Mouse (Mus musculus) ovary, adult 18-20 months (tissue): ENCODE results near the gene Dlg2.
A peak's percentile ranks its signal among the peaks of the same experiment; 100 is the strongest.

Experiments used
- DNase-seq: peaks from one replicate; pipeline ENCODE4 v3.0.0; 2022; ENCODE audit warnings: low spot score, mixed read lengths

Gene Dlg2

DNA sequence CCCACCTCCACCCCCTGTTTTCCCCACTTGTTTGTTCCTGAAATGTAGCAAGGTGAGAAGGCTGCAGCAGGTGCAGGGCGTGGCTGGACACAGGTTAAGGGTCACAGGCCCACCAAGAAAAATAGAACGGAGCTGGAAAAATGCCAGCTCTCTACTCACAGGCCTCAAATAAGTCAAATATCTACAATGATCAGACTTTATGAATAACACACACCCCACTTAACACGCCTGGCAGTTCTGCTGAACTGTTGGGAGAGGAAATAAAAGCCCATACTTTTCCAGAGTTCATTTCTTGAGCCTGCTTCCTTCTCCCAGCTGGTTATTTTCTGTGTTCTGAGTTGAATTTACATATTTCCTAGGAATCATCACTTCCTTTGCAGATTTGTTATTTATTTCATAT, 967.4 kb downstream of the Dlg2 start:
- no peak for DNase-seq

DNA sequence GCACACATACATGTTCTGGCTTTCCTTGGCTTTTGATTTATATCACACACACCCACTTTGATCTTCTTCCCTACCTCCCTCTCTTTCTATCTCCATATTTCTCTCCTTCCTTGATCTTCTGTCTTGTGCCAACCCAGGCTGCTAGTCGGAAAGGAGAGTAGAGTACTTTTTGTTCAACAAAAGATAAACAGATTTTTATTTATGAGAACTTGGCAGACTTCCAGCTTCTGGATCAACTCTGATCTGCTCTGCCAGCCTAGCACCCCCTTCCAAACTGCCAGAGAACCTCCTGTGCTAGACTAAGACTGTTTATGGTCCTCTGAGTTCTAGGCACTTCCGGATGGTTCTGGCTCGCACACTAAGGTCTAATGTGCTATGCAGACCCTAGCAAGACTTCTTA, 968.3 kb downstream of the Dlg2 start:
- no peak for DNase-seq

DNA sequence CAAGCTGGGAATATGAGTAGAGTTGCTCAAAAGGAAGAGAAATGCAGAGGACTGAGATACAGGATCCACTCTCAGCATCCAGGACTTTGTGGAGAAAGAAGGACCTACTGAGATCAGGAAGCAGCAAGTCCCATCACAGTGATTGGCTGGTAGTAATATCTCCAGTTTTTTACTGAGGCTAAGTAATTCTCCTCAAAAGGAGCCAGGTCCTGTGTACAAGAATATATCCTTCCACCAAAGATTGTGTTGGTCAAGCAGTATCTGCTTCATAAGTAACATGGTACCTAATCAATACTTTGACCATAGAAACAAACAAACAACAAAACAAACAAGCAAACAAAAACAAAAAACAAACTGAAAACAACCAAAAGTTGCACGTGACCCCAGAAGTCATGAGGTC, 980.3 kb downstream of the Dlg2 start:
- no peak for DNase-seq

DNA sequence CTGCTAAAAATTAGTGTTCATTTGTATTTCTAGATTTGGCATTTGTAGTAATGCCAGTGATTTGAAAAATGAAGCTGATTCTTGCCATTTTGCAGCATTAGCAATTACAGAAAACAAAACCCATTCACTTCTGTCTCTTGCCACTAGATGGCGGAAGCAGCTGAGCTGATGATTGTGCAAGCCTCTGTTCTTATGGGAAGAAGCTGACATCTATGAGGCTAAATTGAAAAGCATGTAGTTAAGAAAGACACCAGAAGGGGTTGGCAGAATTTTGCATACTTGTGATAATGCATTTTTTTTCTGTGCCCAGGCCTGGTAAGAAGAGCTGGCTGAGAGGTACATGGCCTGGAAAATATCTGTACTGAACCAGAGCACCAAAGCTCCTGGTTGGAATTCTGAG, 980.7 kb downstream of the Dlg2 start:
- DNase-seq: peak; percentile 20

GRCm38 (mm10) chr7:91461352-91461751, 984.9 kb downstream of the Dlg2 start:
- no peak for DNase-seq

- DNase-seq: no peak
Observed at GRCm38 (mm10) chr7:91463256-91463655, 986.8 kb downstream of the Dlg2 start.

DNA sequence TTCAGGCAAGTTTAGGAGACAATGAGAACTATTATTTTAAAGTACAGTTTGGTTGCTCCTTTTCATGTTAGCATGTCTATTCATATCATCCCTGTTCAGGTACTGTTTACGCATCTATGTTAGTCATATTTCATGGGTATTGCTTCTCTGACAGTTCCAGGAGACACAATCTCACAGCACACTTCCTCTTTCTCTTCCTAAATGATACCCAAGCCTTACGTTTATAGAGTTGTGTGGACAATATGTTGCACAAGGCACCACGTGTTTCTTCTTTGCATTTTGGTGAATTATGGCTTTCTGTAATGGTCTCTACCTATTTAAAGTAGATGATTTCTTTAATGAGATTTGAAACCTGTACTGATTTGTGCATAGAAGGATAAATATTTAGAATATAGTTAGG, 990.6 kb downstream of the Dlg2 start:
- no peak for DNase-seq

- DNase-seq: no peak
Observed at GRCm38 (mm10) chr7:91479145-91479544, 1002.7 kb downstream of the Dlg2 start.

DNA sequence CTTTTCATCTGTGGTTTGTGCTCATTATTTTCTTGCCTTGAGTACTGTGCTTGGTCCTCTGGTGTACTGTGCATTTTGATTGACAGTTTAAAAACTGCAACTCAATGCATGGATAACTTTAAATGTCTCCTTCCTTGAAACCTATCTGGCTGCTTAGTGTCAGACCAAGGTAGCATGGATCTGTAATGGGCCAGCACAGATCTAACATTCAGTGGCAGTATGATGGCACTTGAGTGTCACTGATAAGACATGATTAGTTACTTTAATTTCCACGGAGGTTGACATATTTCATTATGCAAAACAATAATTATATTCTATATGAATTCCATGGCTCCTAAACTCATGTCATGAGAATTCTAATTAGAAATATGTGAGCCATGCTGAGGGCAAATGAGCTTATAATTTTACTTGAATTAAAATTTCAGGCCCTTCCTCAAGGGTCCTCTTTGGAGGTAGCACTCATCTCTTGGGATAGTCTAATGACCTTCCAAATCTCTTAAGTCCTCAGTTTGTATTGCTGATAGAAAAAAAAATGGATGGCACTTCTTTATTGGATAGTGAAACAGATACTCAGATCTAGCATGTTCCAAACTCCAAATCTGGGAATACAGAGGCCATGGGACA, 1005.2 kb downstream of the Dlg2 start:
- no peak for DNase-seq

DNA sequence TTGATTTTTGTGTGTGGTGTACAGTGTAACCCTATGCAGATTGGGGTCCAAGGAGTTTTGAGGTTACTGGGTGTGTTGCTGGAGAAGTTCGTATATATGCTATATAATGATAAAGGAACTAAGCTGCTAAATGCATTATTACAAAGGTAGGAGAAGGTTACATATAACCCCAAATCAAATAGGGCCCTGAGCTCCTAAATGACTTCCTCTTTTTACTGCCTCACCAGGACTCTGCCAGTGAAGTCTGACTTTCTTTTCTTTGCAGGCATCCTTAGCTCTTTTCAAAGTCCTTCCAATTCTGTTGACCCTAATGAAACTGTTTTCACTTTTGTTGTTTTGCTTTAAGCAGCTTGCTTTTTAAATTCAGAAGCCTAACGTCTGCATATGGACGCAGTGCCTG, 1016.8 kb downstream of the Dlg2 start:
- no peak for DNase-seq

GRCm38 (mm10) chr7:91495526-91495925, 1019.1 kb downstream of the Dlg2 start:
- DNase-seq: no peak

DNA sequence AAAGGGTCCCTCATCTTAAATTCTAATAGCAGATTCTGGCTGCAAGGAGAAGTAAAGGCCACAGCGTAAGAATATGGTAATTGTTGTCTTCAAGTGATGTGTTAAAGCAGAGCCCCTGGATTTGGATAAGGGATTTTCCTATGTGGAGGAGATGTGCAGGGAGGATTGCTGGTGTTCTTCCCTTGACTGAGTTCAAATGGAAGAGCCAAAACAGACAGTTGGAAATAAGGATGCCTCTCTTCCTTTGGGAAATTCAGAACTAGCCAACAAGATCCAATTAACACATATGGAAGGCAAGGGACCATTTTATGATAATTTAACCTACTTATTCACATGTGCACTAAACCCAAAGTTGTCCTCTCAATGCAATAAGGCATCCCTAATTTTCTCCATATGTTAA, 1034.6 kb downstream of the Dlg2 start:
- DNase-seq: no peak

DNA sequence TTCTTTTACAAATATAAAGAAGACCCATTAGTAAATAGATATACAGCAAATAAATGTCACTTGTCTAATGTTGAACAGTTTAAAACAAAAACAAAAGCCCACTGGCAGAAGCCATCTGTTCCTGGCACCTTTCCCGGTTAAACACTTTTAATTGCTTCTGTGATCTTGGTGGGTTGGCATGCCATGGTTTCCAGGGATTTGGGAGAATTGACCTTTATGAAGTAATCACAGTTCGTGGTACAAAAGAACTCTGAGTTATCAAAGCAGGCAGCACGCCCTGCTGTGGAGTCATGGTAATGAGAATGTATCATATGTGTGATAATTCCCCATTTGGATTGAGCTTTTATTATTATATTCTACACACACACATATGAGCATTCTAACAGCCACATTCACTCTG, 1038.0 kb downstream of the Dlg2 start:
- no peak for DNase-seq

- no peak for DNase-seq
Observed at GRCm38 (mm10) chr7:91516225-91516624, 1039.8 kb downstream of the Dlg2 start.

DNA sequence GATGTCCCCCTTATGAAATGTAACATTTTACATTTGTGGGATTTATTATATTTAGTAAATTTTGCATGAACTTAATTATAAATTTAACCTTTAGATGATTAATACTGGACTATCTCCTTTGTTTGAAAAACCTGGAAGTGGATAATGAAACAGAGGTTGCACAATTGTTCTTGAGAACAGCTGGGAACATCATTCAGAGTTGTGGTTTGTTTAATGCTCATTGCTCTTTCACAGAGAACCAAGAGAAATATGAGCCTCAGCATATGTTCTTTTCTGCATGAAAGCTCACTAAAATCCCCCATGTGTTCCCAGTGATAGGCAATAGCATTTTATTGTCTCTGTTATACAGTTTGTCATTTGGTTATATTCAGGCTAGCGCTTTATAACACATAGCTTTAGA, 1049.4 kb downstream of the Dlg2 start:
- no peak for DNase-seq

- DNase-seq: no peak
Observed at GRCm38 (mm10) chr7:91542597-91543285, 1066.3 kb downstream of the Dlg2 start.

GRCm38 (mm10) chr7:91543286-91543650, 1066.8 kb downstream of the Dlg2 start:
- DNase-seq: no peak

DNA sequence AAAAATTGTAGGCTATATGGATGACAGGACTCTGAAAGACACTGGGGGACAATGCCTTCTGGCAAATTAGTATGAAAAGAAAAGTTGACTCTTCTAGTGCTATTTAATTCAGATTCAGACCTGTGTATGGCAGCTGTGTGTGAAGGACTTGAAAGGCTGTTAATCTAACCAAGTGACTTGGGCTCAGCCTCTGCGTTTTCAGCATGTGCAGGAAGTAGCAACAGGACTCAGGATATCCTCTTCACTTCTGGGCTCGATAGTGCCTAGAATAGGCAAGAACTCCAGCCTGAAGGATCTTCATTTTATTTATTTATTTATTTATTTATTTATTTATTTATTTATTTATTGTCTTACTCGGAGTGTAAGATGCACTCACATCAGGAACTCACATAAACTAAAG, 1068.1 kb downstream of the Dlg2 start:
- DNase-seq: no peak

- DNase-seq: no peak
Observed at GRCm38 (mm10) chr7:91548796-91549195, 1072.3 kb downstream of the Dlg2 start.

DNA sequence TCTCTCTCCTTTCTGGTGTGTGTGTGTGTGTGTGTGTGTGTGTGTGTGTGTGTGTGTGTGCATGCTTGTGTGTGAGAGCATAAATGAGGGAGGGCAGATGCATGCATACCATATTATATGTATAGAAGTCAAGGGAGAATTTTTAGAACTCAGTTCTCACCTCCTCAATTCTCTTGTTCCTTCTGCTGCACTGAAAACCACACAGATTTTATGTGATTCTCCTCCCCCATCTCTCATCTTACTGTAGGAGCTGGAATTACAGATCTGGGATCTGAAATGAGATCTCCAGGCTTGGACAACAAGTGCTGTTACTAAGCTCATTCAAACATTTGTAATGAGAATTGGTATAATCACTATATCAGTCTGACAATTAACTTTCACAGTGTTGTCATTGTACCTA, 1081.1 kb downstream of the Dlg2 start:
- DNase-seq: no peak

DNA sequence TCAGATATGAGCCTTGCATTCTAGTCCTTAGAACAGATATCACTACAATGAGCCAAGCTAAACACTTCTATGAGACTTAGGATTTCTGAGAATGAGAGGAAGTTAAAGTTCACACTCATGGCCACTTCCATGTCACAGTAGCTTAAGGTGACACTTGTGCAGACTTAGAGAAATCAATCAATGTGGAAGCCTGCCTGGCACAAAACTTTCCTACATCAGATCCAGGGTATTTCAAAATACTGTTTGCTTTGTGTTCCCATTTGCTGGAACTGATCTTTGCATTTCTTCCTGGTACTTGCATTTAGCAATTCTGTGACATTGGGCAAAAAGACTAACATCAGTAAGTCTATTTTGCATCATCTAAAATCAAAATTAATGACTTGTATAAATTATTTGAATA, 1091.0 kb downstream of the Dlg2 start:
- DNase-seq: no peak

DNA sequence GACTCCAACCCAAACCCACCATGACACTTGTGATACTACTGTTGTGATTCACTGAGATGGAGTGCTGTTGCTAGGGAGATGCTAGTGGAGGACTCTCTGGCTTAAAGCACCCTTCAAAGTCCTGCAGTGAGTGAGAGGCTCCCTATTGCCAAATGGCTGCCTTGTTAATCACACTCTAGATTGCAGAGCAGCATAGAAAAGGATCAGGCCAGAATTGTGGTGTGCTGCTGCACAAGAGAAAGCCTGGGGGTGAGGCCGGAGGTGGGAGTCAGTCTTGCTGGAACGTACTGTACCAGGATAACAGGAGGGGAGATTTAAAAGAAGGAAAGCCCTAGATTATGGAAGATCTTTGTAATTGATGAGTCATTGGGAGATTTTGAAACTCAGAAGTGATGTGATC, 1094.5 kb downstream of the Dlg2 start:
- DNase-seq: no peak

DNA sequence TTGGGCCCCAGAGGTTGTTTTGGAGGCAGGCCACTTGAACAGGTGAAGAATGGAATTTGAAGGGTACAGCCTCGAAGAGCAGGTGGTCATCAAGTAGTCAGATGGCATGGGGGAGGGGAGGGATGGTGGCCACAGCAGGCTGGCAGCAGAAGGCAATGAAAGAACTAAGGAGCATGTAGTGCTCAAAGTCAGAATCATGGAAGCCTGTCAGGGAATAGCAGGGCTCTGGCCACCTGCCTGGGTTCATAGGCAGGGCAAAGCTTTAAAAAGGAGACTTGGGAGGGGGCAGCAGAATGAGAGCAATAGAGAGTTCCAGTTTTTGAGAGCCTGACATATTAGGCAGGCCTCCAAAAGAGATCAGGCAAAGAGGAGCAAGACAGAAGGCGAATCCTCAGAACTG, 1096.2 kb downstream of the Dlg2 start:
- DNase-seq: no peak

- DNase-seq: no peak
Observed at GRCm38 (mm10) chr7:91573321-91573720, 1096.8 kb downstream of the Dlg2 start.
